Mouse (Mus musculus): ENCODE results near the gene Zc2hc1c. TPM values are rescaled to one million over a fixed set of nuclear protein-coding genes. Genes with fewer than 3 reads are reported as not detected.
A peak's percentile ranks its signal among the peaks of the same experiment; 100 is the strongest.

Gene Zc2hc1c
- polyA plus RNA-seq (2012; ENCODE audit: insufficient read depth, insufficient read length, missing spikeins), result not detected in 2 replicates

DNA sequence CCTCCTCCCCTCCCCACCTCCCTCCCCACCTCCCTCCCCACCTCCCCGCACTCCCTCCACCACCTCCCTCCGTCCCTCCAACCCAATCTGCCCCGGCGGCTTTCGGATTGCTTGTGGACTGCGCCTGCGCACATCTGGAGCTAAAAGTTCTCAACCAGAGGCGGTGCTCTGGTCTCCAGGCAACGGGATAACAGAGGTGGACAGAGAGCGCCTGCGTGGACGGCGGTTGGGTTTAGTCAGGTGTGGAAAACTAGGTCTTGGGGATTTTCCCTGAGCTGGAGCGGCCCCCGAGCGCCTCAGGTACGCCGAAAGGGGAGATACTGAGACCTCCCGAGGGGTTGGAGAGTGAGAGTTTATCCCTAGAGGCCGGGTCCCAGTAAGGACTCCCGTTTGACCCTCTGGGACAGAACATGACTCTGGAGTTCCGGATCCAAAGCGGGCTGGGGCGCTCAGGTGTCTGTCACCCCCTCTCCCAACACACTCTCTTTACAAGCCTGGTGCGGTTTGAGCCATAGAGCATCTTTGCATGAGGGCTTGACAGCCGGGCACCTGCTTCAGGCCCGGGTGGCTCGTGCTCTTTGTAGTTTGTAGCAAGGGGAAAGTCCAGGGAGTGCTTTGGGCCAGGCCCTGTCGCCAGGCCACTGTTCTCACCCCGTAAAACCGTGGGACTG lies at the start of gene Zc2hc1c:
TSS of gene Zc2hc1c (plus strand) at position 106 of the 671 bp plus-strand sequence.
- peaks cover 8% of the 10 kb centered on the region; the same call in 1 of the 2 replicates for H3K4me1 ChIP-seq (ENCODE audit: control insufficient read depth, insufficient read depth, insufficient read length, low read length)
- peak within 1 kb of the TSS; percentile 64 for H3K4me3 ChIP-seq (ENCODE audit: insufficient read depth, low read depth, low read length)
- no peak within 1 kb of the TSS for H3K27ac ChIP-seq (replicated peaks; ENCODE audit: low read depth, low read length)

DNA sequence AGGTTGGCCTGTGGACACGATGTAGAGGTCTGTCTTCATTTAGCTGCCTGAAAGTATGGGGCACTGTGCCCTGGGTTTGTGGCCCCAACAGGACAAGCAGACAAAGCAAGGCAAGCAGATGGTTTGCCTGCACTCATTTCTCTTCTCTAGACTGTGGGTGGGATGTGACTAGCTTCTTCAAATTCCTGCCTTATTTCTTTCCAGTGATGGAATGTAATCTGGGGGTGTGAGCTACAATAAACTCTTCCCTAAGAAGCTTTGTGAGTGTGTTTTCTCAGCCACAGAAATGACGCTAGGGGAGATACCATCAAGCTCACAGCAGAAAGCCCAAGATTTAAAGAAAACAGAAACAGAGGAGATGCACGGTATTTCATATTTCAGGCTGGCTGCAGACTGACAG lies 36.3 kb upstream of the Zc2hc1c start:
- Histone ChIP-seq H3K4me3 (ENCODE audit: insufficient read depth, low read depth, low read length) (no peak overlapping the region), H3K4me1 (ENCODE audit: control insufficient read depth, insufficient read depth, insufficient read length, low read length) (peaks cover 2% of the 10 kb centered on the region; the same call in 1 of the 2 replicates), H3K27ac (replicated peaks; ENCODE audit: low read depth, low read length) (no peak overlapping the region)

DNA sequence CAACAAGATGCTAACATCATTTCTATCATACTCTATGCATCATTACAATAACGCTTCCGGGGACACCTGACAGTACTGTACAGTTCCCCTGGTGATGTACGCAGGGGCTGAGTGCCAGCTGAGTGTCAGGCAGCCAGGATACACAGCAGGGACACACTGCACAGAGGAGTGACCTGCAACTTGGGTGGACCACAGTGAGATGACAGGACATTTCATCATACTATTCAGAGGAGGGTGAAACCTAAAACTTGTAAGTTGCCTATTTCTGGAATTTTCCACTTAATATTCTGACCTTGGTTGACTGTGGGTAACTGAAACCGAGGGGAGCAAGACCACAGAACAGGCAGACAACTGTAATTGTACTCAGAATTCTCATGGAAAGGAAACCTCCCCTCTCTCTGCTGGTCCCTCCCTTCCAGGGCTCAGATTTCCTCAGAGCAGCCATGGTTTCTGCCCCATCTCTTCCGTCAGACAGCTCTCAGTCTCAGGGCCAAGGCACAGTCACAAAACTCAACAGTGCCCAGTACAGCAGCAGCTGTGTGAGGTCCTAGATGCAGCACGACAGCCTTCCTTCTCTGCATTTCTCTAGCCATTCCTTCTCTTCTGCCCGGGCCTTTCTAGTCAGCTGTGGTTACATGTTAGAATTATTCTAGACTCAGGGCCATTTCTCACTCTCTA lies 32.2 kb upstream of the Zc2hc1c start:
- no peak overlapping the region for H3K4me3 ChIP-seq (ENCODE audit: insufficient read depth, low read depth, low read length)
- H3K27ac ChIP-seq (replicated peaks; ENCODE audit: low read depth, low read length), result no peak overlapping the region
- peaks cover 2% of the 10 kb centered on the region; the same call in 1 of the 2 replicates for H3K4me1 ChIP-seq (ENCODE audit: control insufficient read depth, insufficient read depth, insufficient read length, low read length)

DNA sequence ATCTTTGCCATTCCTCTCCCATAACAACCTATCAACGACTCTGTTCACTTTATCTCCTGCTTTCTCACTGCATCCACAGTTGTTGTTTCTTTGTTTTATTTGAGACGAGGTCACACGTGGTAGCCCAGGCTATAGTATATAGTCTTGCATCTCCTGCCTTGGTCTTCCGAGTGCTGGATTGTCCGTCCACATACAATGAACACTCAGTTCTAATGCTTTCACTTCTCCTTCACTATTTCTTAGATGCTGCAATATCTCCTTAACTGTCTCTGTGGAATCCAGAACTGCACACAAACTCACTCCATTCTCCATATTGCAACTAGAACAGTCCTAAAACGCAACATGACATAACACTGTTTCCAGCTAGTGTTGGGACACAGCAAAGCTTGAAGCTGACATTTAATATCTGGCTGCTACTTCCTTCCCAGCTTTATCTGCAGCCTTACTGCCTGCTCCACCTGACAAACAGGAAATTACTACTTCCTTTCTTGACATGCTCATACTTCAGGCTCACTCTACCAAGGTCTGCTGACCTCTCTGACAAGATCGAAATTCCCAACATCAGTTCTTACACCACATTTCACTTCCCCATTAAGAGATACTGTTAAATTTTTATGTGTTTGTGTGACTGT lies 31.3 kb upstream of the Zc2hc1c start:
- no peak overlapping the region for H3K4me3 ChIP-seq (ENCODE audit: insufficient read depth, low read depth, low read length)
- H3K4me1 ChIP-seq (ENCODE audit: control insufficient read depth, insufficient read depth, insufficient read length, low read length), result peaks cover 2% of the 10 kb centered on the region; the same call in 1 of the 2 replicates
- H3K27ac ChIP-seq (replicated peaks; ENCODE audit: low read depth, low read length), result peak overlapping the region; percentile 37

DNA sequence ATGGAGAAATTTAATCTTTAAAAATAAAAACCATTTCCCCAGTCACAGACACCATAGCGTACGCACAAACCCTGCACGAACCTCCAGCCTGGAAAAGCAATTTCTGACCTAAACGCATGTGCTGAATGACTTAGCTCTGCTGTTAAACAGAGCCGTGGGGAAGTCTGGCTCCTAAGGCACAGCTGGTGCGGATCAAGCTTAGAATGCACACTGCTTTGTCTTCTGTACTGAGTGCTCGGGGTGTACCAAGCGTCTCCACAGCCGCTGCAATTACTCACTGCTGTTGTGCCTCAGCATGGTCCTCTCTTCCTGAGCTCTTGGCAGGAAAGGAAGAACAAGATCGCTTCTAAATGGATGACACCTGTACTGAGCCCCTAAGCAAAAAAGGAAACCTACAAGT lies 25.9 kb upstream of the Zc2hc1c start:
- no peaks in the 10 kb centered on the region for H3K4me1 ChIP-seq (ENCODE audit: control insufficient read depth, insufficient read depth, insufficient read length, low read length)
- H3K27ac ChIP-seq (replicated peaks; ENCODE audit: low read depth, low read length), result no peak overlapping the region

DNA sequence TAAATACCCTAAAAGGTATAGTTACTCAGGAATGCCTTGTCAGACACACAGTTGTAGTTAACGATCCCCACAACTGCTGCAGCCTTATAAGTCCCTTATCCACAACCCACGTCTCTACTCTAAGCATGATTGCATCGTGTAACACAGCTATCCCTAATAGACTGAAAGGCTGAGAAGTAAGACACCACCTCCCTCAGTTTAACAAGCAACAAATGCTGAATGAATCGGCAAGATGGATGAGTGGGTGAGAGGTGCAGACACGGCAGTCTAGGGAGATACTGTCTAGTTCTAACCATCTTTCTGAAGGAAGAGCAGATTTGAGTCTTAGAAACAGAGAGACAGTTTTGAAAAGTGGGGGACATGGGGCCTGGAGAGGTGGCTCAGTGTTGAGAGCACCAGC lies 25.2 kb upstream of the Zc2hc1c start:
- Histone ChIP-seq H3K4me1 (ENCODE audit: control insufficient read depth, insufficient read depth, insufficient read length, low read length) (no peaks in the 10 kb centered on the region), H3K27ac (replicated peaks; ENCODE audit: low read depth, low read length) (no peak overlapping the region), H3K4me3 (ENCODE audit: insufficient read depth, low read depth, low read length) (no peak overlapping the region)

More for the DNA sequence above, 25.9 kb upstream of the Zc2hc1c start:
- no peak overlapping the region for H3K4me3 ChIP-seq (ENCODE audit: insufficient read depth, low read depth, low read length)

DNA sequence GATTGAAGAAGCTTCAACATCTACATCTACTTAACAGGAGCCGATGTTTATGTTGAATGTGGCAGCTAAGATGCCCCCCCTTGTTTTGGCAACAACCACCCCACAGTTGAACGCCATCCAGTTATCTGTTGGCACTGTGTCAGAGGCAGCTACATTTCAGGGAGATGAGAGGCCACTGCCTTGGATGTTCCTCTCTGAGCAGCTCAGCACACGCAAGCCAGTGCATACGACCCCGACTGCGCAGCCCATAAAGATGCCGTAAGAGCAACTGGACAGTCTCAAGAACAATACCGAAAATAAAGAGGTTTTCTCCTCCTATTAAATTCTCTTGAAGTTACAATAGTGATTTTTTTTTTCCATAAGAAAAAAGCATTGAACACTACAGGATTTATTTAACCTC lies 23.9 kb upstream of the Zc2hc1c start:
- Histone ChIP-seq H3K4me1 (ENCODE audit: control insufficient read depth, insufficient read depth, insufficient read length, low read length) (no peaks in the 10 kb centered on the region), H3K4me3 (ENCODE audit: insufficient read depth, low read depth, low read length) (no peak overlapping the region), H3K27ac (replicated peaks; ENCODE audit: low read depth, low read length) (no peak overlapping the region)

DNA sequence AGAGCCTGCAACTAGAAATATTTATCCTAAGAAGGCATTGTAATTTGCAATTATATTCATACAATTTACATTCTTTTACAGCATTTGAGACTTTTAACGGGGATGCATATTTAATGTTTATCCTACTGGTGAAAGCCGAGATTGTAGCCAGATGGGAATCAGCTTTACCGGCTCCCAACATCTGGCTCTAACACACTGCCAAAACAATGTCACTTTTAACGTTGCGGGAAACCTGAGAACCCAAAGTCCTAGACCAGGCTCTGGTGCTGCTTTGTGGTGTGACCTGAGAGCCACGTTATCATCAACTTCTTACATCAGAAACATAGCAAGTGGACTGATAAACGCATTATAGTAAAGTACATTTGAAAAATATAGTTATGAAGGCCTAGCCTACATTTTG lies 23.5 kb upstream of the Zc2hc1c start:
- no peak overlapping the region for H3K4me3 ChIP-seq (ENCODE audit: insufficient read depth, low read depth, low read length)
- H3K4me1 ChIP-seq (ENCODE audit: control insufficient read depth, insufficient read depth, insufficient read length, low read length), result no peaks in the 10 kb centered on the region
- no peak overlapping the region for H3K27ac ChIP-seq (replicated peaks; ENCODE audit: low read depth, low read length)

DNA sequence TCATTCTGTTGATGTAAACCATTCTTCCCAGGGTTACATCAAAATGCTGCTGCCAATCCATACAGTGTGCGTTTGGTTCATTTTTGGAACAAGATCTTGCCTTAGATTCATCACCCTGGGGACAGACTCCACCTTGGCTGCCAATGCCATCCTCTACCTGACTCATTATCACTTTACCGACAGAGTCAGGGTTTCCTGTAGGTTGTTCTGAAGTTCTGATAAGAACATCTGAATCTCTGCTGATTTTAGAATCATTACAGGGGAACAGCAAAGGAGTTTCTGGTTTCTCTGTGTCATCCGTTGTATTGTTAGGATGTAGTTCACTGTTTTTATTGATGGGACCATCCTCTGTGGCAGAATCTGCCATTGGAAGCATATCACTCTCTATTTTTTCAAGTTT lies 22.1 kb upstream of the Zc2hc1c start:
- H3K4me1 ChIP-seq (ENCODE audit: control insufficient read depth, insufficient read depth, insufficient read length, low read length), result no peaks in the 10 kb centered on the region
- H3K4me3 ChIP-seq (ENCODE audit: insufficient read depth, low read depth, low read length), result no peak overlapping the region
- no peak overlapping the region for H3K27ac ChIP-seq (replicated peaks; ENCODE audit: low read depth, low read length)

DNA sequence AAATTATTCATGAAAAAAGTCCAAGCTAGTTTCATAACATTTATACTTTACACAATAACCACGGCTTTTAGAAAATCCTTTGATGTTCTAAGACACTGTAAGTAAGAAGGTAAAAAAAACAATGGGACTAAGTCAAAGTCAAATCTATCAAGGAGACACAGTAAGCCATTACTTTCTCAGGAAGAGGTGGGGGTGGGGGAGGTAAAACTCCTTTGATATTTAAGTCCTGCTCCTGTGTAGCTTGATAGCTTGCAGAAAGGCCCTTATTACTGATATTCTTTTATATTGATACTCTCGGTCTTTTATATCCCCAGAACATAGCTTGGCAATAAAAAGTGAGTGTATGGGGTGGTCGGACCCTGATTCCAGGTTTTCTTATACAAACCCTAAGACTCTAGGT lies 18.6 kb upstream of the Zc2hc1c start:
- no peak overlapping the region for H3K27ac ChIP-seq (replicated peaks; ENCODE audit: low read depth, low read length)
- peak overlapping the region; percentile 95 for H3K4me3 ChIP-seq (ENCODE audit: insufficient read depth, low read depth, low read length)
- H3K4me1 ChIP-seq (ENCODE audit: control insufficient read depth, insufficient read depth, insufficient read length, low read length), result no peaks in the 10 kb centered on the region

DNA sequence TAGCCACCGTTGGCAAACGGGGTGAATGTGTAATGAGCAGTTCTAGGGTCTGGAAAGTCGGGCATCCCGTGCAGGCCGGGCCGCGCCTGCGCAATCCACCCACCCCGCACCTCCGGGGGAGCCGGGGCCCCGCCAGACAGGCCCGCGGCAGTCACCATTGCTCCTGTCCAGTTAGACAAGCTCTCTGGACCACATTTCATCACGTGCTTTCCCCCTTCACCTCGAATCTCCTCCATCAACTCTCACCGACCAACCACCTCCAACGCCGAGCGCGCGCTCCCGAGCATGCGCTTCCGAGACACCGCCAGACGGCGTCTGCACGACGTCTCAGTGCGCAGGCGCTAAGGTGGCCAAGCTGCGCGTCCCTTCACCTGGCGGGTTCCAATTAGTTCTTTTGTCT lies 18.1 kb upstream of the Zc2hc1c start, which contains the start of gene Mlh3:
TSS of gene Mlh3 (minus strand) at position 281 of the 400 bp plus-strand sequence.
- Histone ChIP-seq H3K4me1 (ENCODE audit: control insufficient read depth, insufficient read depth, insufficient read length, low read length) (no peaks in the 10 kb centered on the region), H3K4me3 (ENCODE audit: insufficient read depth, low read depth, low read length) (peak within 1 kb of the TSS; percentile 95), H3K27ac (replicated peaks; ENCODE audit: low read depth, low read length) (no peak within 1 kb of the TSS)

DNA sequence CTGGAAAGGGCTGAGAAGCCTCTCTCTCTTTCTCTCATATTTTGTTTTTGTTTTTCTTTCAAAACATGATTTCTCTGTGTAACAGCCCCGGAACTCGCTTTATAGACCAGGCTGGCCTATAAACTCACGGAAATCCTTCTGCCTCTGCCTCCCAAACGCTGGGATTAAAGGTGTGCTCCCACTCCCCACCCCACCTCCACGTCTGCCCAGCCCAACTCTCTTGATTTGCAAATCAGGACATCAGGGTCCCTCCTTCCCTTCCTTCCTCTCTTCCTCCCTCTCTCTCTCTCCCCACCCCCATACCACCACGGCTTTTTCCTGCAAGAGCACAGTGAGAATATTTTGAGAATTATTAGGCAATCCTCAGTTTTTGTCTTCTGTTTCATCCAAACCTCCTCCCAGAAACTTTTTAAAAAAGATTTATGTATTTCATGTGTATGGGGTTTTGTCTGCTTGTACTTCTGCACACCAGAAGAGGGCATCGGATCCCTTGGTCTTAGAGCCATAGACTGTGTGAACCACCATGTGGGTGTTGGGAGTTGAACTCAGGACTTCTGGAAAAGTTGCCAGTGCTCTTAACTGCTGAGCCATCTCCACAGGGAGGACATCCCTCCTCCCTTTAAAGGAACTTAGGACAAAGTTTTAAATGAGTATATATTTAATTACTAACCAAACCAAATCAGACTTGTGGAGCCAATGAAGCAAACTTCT lies 17.1 kb upstream of the Zc2hc1c start:
- no peaks in the 10 kb centered on the region for H3K4me1 ChIP-seq (ENCODE audit: control insufficient read depth, insufficient read depth, insufficient read length, low read length)
- H3K27ac ChIP-seq (replicated peaks; ENCODE audit: low read depth, low read length), result no peak overlapping the region
- no peak overlapping the region for H3K4me3 ChIP-seq (ENCODE audit: insufficient read depth, low read depth, low read length)

DNA sequence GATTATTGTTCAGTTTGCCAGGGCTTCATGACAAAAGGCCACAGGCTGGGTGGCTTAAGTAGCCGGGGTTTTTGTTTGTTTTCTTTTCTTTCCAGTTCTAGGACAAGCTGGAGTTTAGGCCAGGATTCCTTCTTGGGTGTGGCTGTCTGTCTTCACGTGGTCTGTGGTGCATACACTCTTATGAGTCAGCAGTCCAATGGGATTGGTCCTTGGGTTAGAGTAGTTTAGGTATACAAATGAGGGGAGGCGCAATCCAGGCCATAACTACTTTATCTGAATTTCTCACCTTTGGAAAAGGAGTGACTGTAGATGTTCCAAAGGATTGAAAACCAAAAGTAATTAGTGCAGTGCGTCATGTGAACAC lies 16.6 kb upstream of the Zc2hc1c start:
- Histone ChIP-seq H3K4me3 (ENCODE audit: insufficient read depth, low read depth, low read length) (no peak overlapping the region), H3K27ac (replicated peaks; ENCODE audit: low read depth, low read length) (no peak overlapping the region)

DNA sequence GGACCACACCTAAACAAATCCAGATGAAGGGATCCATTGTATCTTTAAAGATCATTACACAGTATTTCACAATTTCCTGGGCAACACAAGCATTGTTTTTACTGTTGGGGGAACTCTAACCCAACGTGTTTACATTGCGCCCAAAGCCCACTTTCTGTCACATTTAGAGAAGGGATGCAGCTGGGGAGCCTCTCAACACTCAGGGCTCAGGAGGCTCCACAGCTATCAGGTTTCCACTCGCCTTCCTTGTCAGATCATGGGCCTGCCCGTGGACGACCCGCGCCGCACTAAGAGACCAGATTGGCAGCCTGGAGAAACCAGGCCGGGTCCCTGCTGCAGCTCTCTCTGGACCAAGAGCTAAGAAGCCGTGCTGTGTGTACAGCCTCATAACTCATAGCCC lies 14.9 kb upstream of the Zc2hc1c start:
- Histone ChIP-seq H3K27ac (replicated peaks; ENCODE audit: low read depth, low read length) (no peak overlapping the region), H3K4me1 (ENCODE audit: control insufficient read depth, insufficient read depth, insufficient read length, low read length) (no peaks in the 10 kb centered on the region), H3K4me3 (ENCODE audit: insufficient read depth, low read depth, low read length) (no peak overlapping the region)

More for the DNA sequence above, 16.6 kb upstream of the Zc2hc1c start:
- no peaks in the 10 kb centered on the region for H3K4me1 ChIP-seq (ENCODE audit: control insufficient read depth, insufficient read depth, insufficient read length, low read length)

DNA sequence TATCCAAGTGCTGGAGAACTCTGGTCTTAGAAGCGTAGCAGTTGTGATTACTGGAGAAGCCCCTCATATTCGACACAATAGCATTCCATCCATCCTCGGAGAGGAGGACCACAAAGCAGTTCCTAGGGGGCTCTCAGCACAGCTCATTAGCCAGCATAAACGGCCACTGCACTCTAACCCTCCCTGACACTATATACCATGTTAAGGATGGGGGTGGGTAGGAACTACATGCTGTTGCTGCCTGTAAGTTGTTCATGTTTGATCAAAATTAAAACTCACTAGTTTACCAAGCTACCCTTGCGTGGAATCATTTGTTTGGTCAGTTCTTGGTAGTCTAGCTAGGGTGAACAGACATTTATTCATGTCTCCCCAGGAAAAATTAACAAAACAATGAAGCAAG lies 12.1 kb upstream of the Zc2hc1c start:
- no peak overlapping the region for H3K27ac ChIP-seq (replicated peaks; ENCODE audit: low read depth, low read length)
- H3K4me1 ChIP-seq (ENCODE audit: control insufficient read depth, insufficient read depth, insufficient read length, low read length), result no peaks in the 10 kb centered on the region
- H3K4me3 ChIP-seq (ENCODE audit: insufficient read depth, low read depth, low read length), result no peak overlapping the region

Measured in brown adipose tissue, adult 24 weeks (tissue).